Mouse (Mus musculus) adrenal gland, adult 18-20 months (tissue): ENCODE measurements at regions not wholly inside any gene's neighbourhood (a gene's known extent, or its start where the extent isn't known, plus 50 kb on each side); places are given as distances from the start of the nearest gene placed in this dataset.

Experiments
- DNase-seq, 2 experiments: peaks; one replicate each; pipeline ENCODE4 v3.0.0; 2021 to 2022; ENCODE audit warnings: low spot score in 2 of 2
- microRNA-seq, 2 experiments: library from miRNA; unstranded; fragments of <30 nt; microRNA quantifications; one replicate each; pipeline ENCODE4 v1.2.0; 2021; ENCODE audit warnings: borderline number of aligned reads in 2 of 2

DNA sequence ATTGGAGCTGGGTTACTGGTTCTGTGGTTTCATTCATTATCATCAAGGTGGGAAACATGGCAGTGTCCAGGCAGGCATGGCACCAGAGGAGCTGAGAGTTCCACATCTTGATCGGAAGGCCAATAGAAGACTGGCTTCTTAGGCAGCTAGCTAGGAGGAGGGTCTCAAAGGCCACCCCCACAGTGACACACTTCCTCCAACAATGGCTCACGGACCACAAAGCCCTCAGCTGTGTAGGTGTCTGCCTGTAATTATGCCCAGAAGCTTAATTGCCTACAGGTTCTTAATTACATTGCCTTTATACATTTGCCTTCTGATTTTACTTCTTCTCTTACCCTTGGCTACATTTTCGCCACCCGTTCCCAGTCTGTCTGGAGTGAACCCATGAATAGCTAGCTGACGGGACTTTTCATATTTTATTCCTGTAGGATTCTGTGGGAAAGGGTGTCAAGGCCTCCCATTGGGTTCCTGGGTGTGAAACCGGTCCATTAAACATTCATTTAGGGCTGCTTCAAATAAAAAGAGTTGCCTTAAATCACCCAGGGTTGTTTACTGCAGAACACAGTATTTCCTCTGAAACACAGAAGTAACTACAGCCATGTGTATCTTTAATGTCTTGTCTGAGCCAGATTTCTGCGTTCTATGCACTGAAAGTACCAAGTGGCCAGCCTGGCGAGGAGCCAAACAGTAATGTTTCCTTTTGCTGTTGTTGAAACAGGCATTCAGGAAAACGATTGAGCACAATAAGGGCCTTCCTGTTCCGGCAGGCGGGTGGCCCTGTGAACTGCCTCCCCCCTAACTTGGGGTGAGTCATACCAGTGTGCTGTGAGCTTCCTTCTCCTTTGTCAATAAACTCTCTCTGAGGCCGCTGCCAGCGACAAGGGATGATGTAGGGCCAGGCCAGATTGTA lies 82.4 kb upstream of the Gm9747 start:
- peak; percentile 41 to 55 for DNase-seq

DNA sequence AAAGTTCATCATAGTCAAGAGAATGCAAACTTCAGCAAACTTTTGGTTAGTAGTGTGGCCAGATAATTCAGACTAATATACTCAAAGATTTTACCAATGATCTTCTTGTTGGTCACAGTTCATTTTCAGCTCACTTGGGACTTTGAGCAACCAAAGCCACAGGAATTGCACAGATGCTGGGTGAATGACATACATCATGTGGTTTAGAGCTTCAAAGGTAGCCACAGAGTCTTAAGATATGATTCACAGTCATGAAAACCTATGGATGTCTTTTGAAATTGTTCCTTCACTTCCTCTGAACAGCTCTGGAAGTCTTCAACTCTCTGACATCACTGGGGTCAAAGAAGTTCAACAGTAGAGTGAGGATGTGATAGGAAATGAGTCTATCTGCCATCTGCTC lies 77.0 kb upstream of the Gm9747 start:
- no peak for DNase-seq

DNA sequence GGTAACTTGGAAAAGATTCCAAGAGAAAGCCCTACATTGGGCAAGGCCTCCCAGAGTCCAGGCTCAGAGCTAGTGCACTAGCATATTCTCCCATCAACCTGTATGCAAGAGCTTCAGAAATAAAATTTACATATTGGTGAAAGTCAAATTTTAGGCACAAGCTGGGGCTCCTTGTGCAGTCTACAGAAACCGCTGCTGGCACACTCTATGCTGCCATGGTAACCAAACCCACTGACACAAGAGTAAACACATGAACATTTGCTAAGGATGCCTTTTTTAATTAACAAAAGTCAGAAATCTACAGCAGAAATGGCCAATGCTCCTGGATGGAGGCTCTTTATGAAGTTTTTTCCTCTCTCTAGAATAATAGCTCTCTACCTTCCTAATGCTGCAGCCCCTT lies 75.9 kb upstream of the Gm9747 start:
- no peak for DNase-seq

DNA sequence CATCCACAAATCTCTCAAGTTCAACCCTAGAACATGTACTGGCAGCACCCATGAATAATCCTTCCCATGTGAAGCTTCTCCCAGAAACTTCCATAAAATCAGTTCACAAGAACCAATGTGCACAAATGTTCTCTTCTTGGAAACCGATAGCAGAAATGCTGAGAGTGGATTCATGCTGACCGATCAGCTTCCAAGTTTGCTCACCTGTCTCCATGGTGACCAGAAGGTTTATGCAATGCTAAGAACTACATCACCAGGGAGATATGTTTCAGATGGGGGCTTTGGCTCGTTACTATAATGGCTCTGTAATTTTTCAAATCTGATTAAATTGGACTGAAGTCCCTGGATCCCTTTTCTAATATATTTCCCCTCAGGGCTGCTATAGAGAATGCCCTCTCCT lies 74.4 kb upstream of the Gm9747 start:
- DNase-seq: no peak

DNA sequence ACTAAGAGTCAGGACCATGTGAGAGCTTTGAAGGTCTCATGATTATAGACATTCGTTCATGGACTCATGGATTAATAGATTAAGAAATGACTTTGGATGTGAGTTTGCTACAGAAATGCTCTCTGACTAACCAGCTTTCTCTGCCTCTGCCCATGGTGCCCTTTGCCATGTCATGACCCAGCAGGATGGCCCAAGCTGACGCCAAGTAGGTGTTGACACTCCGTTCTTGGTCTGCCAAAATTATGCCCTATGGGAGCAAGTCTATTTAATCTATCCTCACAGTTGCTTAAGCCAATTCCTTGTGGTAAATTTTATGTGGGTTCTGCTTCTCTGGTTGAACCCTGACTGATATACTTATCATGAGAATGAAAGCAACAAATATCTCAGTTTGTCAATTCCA lies 73.7 kb upstream of the Gm9747 start:
- DNase-seq: no peak

DNA sequence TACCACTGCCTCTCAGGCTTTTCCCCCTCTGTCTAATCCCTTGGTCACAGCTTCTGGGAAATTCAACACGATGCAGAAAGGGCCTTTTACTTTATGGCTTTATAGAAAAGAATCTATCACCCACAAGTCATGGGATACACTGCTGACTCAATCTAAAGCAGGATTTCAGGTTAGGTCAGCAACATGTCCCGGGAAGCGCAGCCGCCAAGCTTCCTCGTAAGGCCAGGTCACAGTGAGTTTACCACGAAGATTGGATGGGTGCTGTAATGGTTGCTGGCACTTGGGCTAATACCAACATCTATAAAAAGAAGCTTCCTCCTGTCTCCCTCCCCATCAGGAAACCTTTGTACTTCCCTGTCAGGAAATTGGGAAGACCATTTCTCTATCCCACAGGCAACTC lies 70.0 kb upstream of the Gm9747 start:
- no peak for DNase-seq

DNA sequence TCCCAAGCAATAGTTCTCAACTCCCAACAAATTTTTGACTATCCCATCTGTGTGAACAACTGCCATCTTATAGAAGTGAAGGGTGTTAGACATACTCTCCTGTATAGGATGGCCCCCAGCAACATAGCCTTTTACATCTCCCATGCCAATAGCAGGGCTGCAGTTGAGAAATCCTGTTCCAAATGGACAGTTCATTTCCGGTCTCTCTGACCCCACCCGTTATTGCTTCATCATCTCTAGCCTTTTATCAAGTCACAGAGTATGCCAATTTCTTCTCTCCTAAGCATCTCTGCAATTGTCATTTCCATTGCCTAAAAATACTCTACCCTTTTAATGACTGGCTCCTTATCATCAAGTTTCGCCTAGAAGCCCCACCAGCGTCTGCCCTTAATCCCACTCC lies 64.8 kb upstream of the Gm9747 start:
- DNase-seq: no peak

DNA sequence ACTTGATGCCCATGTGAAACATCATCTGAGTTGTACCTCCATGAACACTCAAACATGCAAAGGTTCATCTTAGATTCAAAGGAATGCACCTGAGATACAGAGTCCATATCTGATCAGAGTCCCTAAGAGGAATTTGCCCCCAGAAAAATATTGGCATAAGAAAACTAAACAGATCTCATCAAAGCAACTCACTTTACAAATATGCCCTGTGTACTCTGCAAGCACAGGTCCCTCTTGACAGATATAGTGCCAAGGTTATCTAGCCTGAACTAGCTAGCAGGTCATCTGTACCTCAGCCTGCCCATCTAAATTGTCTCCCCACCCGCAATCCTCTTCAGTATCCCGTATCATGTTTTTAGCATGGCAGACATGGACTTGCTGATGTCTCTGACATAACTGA lies 64.0 kb upstream of the Gm9747 start:
- DNase-seq: no peak

DNA sequence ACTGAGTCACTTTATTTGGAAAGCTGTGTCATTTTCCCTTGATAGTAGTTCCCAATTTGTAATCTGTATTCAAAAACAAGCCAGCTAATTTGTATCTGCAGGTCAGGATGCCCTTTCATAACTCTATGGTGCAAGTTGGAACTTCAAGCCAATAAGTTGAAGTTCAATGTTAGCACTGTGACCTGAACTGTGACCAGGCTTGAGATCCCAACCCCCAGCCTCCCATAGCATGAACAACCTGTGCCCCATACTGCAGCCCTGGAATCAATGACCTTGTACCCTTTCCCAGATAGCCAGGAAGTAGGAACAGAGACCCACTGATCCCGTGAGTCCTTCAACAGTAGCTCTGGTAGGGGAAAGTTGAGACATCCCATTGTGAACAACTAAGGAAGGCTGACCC lies 52.5 kb upstream of the Gm9747 start:
- DNase-seq: no peak

Small RNA genes in the stretch of these regions (microRNA-seq; reads per million reads assigned to microRNA genes)
- 0 reads per million in 2 experiments for gene Mir6344
